Mouse (Mus musculus) stomach, postnatal 0 days (tissue): ENCODE data around the gene Pold3.

Experiments used
- CTCF ChIP-seq: IDR thresholded peaks from 2 replicates; pipeline ENCODE4 v1.5.1; 2016; ENCODE audit warnings: antibody characterized with exemption, low read depth, mild to moderate bottlenecking, moderate library complexity
- EP300 ChIP-seq: optimal IDR thresholded peaks from 2 replicates; pipeline ENCODE3; 2016; ENCODE audit warnings: antibody characterized with exemption

DNA sequence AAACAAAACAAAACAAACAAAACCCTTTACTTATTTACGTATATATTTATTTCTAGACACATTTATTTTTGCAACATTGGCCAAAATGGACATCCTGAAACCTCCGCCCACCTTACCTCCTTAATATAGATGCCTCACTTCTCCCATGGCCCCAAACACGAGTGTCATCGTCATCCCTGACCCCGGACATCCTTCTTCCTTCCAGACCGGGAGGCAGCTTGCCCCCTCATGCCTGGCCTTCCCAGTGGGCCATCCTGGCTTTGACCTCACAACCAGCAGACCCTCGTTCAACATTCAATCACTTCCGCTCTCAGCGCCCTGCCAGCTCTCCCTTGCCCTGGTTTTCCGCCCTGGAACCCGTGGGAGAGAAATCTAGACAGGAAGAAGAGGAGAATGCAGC is 29.3 kb upstream of the Pold3 start:
- TF ChIP-seq CTCF, result no peak
- TF ChIP-seq EP300, result no peak
